Mouse (Mus musculus): ENCODE measurements around the gene Klf13.

GRCm38 (mm10) chr7:63882739-63883138, 56.0 kb downstream of the Klf13 start:
- TF ChIP-seq MAFK (IDR thresholded peaks at IDR 0.05; ENCODE audit: insufficient read depth, low read depth, low read length) (no peak), ZC3H11A (IDR thresholded peaks at IDR 0.05; ENCODE audit: borderline replicate concordance, low read depth, low read length) (no peak), ZNF384 (IDR thresholded peaks at IDR 0.05; ENCODE audit: low read depth, low read length) (no peak)
